Mouse (Mus musculus): ENCODE data around the gene 9130008F23Rik.
A peak's percentile ranks its signal among the peaks of the same experiment; 100 is the strongest.

The 9130008F23Rik gene

GRCm38 (mm10) chr17:40879924-40880691, at the start of gene 9130008F23Rik:
9130008F23Rik (minus strand) TSS chr17:40880559.
- DNase-seq, result peak; percentile 69

DNA sequence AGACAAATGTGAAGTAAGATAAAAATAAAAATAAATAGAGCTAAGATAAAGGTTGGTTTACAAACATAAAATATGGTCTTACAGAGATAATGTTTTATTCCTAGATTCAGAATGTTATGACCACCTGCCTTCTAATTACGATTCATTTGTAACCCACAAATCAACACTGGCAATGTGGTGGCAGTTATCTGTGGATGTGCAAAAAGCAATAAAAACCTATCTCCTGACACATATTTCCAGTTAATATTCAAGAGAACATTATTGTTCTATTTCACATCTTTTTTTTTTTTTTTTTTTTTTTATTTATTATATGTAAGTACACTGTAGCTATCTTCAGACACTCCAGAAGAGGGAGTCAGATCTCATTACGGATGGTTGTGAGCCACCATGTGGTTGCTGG, 35.1 kb upstream of the 9130008F23Rik start:
- DNase-seq, result no peak

DNA sequence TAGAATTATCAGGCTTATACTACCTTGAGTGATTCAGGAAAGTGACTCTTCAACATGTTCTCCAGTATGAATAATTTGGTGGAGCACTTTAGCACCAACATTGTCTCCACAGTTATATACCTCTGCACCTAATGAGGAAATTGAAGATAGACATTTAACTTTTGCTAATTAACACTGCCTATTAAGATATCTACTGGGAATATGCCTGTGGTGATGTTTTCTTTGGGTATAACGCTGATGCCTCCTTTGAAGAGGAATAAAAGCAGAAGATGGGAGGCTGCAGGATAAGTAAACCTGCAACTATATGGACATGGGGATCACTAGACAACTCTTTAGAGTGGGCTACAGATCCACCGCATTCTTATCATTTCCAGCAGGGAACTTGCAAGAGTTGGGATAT, 33.9 kb upstream of the 9130008F23Rik start, which contains the start of gene Glyatl3:
Glyatl3 (minus strand) TSS at position 101 of the 400 bp plus-strand sequence.
- DNase-seq, result no peak

DNA sequence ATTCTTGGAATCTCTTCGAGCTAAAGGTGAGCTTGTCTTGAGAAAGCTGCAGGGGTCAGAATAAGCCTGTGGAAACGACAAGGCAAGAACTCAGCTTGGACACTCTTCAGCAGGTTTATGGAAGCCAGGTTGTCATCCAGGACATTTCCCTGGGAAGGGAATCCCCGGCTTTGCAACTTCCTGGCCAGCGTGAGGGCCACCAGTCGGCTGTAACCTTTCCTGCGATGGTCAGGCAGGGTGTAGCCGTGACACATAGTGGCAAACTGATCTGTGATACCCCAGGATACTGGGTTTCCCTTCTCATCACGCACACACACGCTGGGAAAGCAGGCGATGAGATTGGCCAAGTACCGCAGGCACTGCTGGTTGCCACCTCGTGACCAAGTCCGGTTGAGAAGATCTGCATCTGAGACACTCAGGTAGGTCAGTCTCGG, 24.4 kb upstream of the 9130008F23Rik start:
- DNase-seq, result no peak

GRCm38 (mm10) chr17:40904056-40904597, 23.8 kb upstream of the 9130008F23Rik start:
- DNase-seq, result peak; percentile 2

DNA sequence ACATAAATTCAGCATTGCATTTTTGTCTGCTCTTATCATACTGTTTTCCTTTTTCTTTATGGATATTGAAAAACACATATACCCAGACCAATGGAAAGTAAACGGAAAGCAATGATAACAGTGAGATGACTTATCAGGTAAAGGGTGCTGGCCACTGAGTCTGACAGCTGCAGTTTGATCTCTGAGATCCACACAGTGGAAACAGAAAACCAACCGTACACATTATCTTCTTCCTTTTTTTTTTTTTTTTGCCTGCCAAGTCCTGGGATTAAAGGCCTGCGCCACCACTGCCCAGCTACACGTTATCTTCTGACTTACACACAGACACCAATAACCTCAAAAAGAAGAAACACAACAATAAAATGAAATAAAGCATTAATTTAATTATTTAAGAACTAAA, 23.0 kb upstream of the 9130008F23Rik start:
- no peak for DNase-seq

GRCm38 (mm10) chr17:40899783-40900363, 19.5 kb upstream of the 9130008F23Rik start:
- no peak for DNase-seq

GRCm38 (mm10) chr17:40896863-40897262, 16.5 kb upstream of the 9130008F23Rik start:
- peak; percentile 22 for DNase-seq

DNA sequence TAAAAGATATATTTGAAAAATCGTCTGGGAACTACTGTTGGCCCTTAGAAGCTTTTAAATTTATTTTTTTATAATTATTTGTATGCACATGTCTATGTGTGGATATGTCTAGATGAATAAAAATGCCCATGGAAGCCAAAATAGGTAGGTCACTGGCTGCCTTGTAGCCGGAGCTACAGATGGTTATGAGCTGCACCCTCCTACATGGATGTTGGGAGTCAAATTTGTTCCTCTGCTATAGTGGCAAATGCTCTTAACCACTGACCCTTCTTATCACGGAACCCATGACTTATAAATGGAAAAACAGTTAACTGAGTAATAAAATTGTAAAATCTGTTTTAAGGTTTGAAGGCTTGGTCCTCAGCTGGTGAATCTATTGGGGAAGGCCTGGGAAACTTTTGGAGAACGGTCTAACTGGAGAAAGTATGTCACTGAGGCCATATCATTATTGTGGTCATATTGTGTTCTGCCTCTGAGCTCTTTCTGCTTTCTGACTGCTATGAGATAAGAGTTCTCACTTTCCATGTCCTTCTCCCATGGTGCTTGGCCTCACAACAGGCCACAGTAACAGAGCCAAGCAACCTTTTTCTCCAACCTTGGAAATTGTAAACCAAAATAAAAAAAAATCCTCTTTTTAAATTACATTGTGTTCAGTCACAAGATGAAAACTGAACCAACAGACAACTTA, 7.6 kb upstream of the 9130008F23Rik start:
- no peak for DNase-seq

DNA sequence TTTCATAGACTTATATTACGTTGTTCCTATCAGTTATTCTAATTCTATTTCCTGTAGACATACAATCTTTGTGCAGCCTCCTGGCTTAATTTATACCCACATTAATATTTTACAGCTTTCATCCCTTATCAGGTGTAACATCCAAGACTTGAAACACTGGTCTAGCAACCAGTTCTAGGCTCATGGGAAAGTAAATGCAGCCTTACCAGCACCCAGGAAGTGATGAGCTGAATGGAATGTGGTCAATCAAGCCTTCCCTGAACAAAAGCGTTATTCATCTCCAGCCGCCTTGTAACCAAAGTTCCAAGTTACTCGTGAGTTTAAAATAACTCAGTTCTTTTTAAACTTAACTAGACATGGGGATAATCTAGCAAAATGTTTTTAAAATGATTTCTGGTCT, 4.8 kb upstream of the 9130008F23Rik start:
- DNase-seq, result no peak

DNA sequence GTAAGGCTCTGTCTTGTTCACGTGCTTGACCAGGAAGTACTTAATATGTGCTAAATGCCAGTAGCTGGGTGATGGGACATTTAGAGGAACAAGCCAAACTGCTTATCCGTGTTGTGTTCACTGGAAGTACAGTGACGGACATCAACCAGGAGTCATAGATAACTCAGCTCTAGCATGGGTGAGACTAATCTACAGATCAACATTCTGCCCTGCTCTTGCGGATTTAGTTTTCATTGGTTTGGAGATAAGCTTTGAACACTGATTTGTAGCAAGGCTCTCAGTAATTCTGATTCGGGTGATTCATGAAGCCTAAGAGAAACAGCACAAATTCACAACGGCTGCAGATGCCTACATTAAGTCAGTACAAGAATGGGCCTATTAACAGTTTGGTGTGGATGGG, 1.8 kb upstream of the 9130008F23Rik start:
- no peak for DNase-seq

DNA sequence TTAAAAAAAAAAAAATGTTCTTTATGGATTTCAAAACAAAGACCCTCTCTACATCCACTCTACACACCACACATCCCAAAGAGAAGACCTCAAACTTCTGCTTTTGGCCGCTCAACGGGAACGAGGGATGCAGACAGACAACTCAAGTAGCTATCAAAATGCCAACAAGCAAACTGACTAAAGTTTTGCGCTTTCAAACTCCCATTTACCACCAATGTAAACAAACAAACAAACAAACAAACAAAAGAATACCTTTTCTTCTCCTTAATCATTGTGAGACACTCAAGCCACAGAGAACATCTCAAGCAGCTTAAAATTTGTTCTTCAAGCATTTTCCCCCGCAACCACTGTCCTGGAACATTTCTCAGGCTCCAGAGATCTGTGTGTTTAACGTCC, 833 bp downstream of the 9130008F23Rik start:
- DNase-seq, result no peak

DNA sequence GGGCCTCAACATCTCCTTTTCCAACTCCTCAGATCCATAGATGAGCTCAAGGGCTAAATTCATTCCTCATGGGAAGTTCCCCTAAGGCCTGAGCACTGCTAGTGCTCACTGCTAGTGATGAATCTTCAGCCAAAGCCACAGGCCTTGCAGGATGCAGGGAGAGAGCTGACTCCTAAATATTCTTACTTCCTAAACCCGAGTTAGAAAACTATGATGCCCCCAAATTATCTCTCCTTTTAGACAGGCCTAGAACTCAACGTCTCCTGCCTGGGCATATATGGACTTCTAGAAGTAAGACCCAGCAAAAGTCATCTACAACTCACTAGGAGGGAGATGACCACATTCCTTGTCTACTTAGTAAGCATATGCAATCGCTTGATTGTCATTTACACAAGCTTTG, 2.6 kb downstream of the 9130008F23Rik start:
- no peak for DNase-seq

DNA sequence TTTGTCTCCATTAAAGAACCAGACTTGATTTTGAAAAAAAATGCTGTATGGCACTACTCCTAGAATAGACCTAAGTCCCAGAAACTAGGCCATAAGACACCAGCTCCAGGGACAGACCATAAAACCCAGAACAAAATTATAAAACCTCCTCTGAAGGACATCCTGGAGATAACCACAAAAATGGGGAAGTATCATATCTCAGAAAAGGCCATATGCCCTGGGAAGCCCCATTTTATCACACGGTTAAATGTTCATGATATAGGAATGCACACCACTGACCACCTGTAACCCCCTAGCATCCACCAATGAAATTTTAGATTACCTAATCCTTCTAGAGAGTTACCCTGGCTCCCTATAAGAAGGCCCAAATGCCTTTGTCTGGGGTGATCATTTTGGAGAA, 4.8 kb downstream of the 9130008F23Rik start:
- DNase-seq, result no peak

GRCm38 (mm10) chr17:40874701-40875100, 5.7 kb downstream of the 9130008F23Rik start:
- DNase-seq, result no peak

DNA sequence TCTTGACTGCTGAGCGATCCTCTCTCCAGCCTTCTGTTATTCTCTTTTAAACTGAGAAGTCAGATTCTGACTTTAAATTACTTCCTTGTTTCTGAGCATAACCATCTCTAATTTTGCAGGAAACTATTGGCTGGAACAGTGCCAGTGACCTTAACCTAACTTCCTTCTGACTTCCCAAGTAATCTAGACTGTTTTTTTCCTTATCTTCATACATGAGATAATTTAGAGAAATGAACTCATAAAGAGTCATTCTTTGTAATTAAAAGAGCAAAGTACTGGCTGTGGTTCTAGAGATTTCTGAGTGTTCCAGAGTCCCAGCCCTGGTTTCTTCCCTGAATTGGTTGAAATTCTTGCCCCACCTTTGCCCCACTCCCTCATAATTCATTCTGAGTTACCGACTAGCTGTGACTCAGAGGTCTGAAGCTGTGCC, 6.8 kb downstream of the 9130008F23Rik start:
- no peak for DNase-seq

GRCm38 (mm10) chr17:40872626-40873025, 7.7 kb downstream of the 9130008F23Rik start:
- no peak for DNase-seq

DNA sequence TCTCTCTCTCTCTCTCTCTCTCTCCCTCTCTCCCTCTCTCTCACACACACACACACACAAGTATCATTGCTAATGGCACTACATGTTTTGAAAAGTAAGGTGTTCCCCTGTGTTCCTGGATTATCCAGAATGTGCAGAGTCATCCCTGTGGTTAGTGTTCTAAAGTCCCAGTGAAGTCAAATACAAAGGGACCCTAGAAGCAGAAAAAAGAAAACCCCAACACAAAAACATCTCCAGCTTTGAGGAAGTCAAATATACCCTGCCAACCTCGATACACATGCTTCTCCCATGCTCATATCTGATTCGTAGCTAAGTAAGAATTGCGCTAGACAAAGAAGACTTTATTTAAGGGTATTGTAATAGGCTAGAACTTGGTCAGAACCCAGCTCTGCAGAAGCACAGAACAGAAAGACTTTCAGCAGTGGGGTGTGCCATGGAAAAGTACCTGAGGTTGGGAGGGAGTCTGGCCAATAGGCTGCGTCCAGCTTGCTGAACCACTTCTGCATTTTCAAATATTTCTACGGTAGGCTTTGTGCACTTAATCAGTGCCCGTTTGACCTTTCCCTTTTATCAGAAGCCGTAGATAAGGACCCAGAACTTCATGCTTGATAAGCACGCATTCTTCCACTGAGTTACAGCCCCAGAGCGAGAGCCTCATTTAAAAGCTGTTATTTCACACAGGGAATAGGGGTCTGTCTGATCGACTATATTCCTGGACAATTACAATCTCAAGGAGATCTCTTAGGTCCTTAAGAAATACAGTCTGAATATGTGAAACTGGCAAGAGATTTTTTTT, 11.2 kb downstream of the 9130008F23Rik start:
- peak; percentile 10 for DNase-seq

DNA sequence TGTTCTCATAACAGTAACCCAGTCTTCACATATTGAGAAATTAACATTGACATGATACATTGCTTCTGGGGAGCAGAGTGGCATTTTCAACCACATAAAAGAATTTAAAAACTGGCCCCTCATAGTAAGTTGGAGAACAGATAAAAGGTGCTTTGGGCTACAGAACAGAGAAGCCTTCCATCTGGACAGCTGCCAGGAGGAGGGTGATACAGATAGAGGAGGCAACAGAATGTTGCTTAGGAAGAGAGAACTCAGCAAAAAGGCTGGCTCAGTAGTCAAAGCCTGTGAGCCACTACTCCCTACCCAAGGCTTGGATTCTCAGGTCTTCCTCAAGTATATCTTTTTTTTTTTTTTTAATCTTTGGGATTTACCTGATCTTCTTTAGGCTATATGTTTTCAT, 25.3 kb downstream of the 9130008F23Rik start:
- no peak for DNase-seq

DNA sequence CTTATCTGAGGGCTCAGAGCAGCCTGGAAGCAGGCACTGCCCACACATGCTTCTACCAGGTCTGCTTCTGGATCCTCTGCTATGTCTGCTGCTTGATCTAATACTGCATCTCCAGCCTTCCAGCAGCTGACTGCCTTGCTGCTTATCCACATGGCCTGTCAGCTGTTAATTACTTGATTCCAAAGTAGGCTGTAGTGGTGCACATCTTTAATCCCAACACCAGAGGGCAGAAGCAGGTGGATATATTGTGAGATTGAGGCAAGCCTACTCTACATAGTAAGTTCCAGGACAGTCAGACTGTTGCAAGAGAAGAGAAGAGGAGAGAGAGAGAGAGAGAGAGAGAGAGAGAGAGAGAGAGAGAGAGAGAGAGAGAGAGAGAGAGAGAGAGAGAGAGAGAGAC, 43.1 kb downstream of the 9130008F23Rik start:
- peak; percentile 38 for DNase-seq

DNA sequence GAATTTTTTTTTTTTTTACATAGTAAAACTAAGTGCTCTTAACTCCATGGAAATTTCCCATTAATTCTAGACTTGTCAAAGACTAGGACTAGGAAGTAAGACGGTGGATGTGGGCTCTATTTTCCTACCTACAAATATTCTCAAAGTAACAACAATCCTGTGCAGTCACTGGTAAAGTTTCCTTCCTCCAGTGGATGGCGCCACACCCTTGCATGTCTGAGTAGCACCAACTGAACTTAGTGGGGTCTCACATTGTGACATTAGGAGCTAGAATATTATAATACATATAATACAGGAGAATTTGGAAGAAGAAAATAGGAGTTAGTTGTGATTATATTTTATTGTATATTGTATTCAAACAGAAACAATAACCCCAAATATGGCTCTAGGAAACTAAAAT, 48.5 kb downstream of the 9130008F23Rik start:
- DNase-seq, result no peak

Data from lung, postnatal 10 days (tissue).